Mouse (Mus musculus) G1E (cell line): ENCODE results near the gene Rpl29.

Experiments
- CTCF ChIP-seq: IDR thresholded peaks from 2 replicates; pipeline ENCODE4 v1.5.1; 2012; ENCODE audit warnings: low read depth, low read length, inconsistent platforms, mixed read lengths
- GATA1 ChIP-seq: IDR thresholded peaks from 2 replicates; pipeline ENCODE4 v1.6.1; 2012; ENCODE audit warnings: borderline replicate concordance, low read length, inconsistent platforms, mixed read lengths
- GATA2 ChIP-seq: IDR thresholded peaks from 2 replicates; pipeline ENCODE4 v1.6.1; 2012; ENCODE audit warnings: low read depth, low read length, inconsistent platforms, borderline replicate concordance
- POLR2AphosphoS5 ChIP-seq: IDR thresholded peaks from 2 replicates; pipeline ENCODE4 v1.6.1; 2012; ENCODE audit warnings: low read depth, low read length, inconsistent platforms; ENCODE audit not compliant: insufficient replicate concordance
- TAL1 ChIP-seq: conservative IDR thresholded peaks from 2 replicates; pipeline ENCODE4 v1.6.1; 2012; ENCODE audit warnings: low read depth, low read length, inconsistent platforms, mixed read lengths

DNA sequence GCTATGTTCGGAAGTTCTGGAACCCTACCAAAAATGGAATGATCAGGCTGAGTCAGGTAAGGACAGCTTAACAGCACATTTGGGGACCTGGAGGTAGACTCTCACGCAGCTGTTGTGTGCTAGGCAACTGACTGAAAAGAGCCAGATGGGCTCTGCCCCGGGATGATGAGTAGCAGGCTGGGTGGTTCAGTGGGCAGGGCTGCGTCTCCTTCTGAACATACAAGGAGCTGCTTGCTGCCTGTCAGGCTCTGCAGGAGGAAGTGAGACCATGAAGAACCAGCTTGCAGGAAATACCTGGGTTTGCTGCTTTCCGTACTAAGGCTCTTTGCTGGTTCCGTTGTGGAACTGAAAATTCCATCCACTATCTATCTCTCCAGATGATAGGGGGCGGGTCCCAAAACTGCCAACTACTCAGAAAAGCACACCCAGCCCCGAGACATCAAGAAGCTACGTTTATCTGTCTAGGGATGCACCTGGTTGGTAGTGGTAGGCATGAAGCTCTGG is 18.1 kb upstream of the Rpl29 start:
- TF ChIP-seq CTCF (no peak), POLR2AphosphoS5 (no peak), GATA1 (no peak), GATA2 (no peak), TAL1 (no peak)
